Mouse (Mus musculus): ENCODE data around the gene Prl5a1.

Gene Prl5a1

DNA sequence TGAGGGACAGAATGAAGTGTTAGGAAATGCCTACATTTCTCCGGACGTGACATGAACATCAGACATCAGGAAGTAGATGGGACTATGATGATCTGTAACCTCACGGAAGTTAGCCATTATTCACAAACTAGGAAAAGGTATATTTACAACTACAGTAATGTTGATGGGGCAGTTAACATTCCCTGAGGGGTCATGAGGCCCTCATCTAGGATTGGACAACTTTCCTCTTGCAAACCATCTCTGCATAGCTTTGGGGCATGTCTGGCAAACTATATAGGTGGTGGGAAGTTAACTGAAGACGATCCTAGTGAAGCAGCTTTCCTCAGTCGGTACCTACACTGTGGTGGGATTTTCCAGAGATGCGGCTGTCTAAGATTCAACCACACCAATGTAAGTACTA is at the start of gene Prl5a1:
TSS of gene Prl5a1 (plus strand) at position 301 of the 400 bp plus-strand sequence.
- DNase-seq: no peak

GRCm38 (mm10) chr13:28096161-28096560 is 46.1 kb upstream of the Prl5a1 start:
- no peak for DNase-seq

GRCm38 (mm10) chr13:28108536-28108935 is 33.7 kb upstream of the Prl5a1 start:
- DNase-seq: no peak

GRCm38 (mm10) chr13:28132781-28133180 is 9.5 kb upstream of the Prl5a1 start:
- DNase-seq: no peak

GRCm38 (mm10) chr13:28135790-28136189 is 6.5 kb upstream of the Prl5a1 start:
- DNase-seq: no peak

All from cerebellum, adult 11-12 months (tissue).